Mouse (Mus musculus) heart, adult 2 months (tissue): ENCODE results near the gene Gm38392.

ENCODE experiments used
- CTCF ChIP-seq: fragments of 200-600 bp; IDR thresholded peaks from 2 replicates; pipeline ENCODE4 v1.8.1; 2022; ENCODE audit warnings: antibody characterized with exemption, mild to moderate bottlenecking, moderate library complexity
- EP300 ChIP-seq: fragments of 200-500 bp; IDR thresholded peaks from 2 replicates; pipeline ENCODE4 v1.6.1; 2011; ENCODE audit warnings: low read depth, low read length, control low read depth; ENCODE audit not compliant: insufficient read depth
- POLR2A ChIP-seq: fragments of 200-500 bp; IDR thresholded peaks from 2 replicates; pipeline ENCODE4 v1.6.1; 2011; ENCODE audit warnings: mild to moderate bottlenecking, low read depth, low read length, control low read depth; ENCODE audit not compliant: insufficient read depth

GRCm38 (mm10) chr3:88238866-88239391 lies 48.1 kb downstream of the Gm38392 start:
- TF ChIP-seq CTCF, result no peak
- no peak for TF ChIP-seq POLR2A
- no peak for TF ChIP-seq EP300
